Mouse (Mus musculus) lung, adult 2 months (tissue): Measurements from ENCODE around the gene Mpo. TPM values are rescaled to one million over a fixed set of nuclear protein-coding genes. Genes with fewer than 3 reads are reported as not detected.

Experiments used
- DNase-seq: peaks from one replicate; pipeline ENCODE4 v3.0.0; 2022
- H3K4me1 ChIP-seq: fragments of 200-500 bp; 2 replicates; pipeline ENCODE4 v1.6.1; 2011; ENCODE audit warnings: low read length; ENCODE audit not compliant: control insufficient read depth, insufficient read depth
- H3K4me3 ChIP-seq: fragments of 200-500 bp; replicated peaks from 2 replicates; pipeline ENCODE3; 2011; ENCODE audit warnings: low read depth, mild to moderate bottlenecking, control low read depth, low read length; ENCODE audit errors: extremely low read depth
- CTCF ChIP-seq: fragments of 200-500 bp; IDR thresholded peaks from 2 replicates; pipeline ENCODE4 v1.5.1; 2011; ENCODE audit warnings: mild to moderate bottlenecking, low read length, control low read depth; ENCODE audit not compliant: insufficient read depth
- POLR2A ChIP-seq: fragments of 200-500 bp; IDR thresholded peaks from 2 replicates; pipeline ENCODE4 v1.6.1; 2011; ENCODE audit warnings: low read depth, mild to moderate bottlenecking, control low read depth, low read length, borderline replicate concordance; ENCODE audit errors: extremely low read depth
- WGBS: fragments of 180-500 bp; shearing (Covaris S2); methylation state at CpG from one replicate; pipeline ENCODE4 v1.1.7; 2018; 5-methylcytosine and 5-hydroxymethylcytosine counted together
- polyA plus RNA-seq: library from polyadenylated mRNA; depleted of rRNA; stranded (reverse); fragments of >200 nt; gene quantifications from 2 replicates; pipeline ENCODE4 v1.2.3, GENCODE M21; 2012

Mpo gene
- polyA plus RNA-seq, 1 experiment = 0.60 TPM

- H3K4me3 ChIP-seq = peak overlapping the region; percentile 65
- no peaks in the 10 kb centered on the region for H3K4me1 ChIP-seq
- 75% methylated on average over 25 of the region's 25 CpGs for WGBS
- DNase-seq = no peak
- TF ChIP-seq POLR2A = peak; percentile 4; the same call in 1 of the 2 replicates
- no peak for TF ChIP-seq CTCF
These were observed 36.1 kb upstream of the Mpo start for GRCm38 (mm10) chr11:87757001-87757954.

DNA sequence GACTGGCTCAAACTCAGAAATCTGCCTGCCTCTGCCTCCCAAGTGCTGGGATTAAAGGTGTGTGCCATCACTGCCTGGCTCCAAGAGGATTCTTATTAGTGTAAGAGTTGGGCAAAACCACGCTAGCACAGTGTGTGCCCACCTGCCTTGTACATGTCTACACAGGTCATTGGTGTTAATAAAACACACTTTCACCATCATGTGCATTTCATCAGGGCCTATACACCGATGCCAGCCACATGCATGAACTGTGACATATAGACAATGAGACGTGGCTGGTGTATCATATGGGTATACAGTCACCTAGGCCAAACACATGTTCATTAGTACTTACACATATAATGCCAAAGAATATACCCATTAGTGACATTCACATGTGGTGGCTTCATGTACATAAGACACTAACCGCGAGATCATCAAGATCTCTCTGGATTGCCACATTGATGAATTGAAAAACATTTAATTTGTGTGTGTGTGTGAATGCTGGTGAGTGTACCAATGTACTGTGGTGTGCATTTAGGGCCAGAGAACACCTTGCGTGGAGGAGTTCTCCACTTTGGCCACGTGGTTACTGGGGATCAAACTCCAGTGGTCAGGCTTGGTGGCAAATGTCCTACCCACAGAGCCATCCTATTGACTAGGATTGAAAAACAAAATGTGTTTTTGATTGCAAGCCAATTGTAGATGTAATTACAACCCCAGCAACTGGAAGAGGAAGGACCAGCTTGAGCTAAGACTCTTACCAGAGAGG lies 35.0 kb upstream of the Mpo start:
- DNase-seq = no peak
- Histone ChIP-seq H3K4me3 (peak overlapping the region; percentile 12), H3K4me1 (no peaks in the 10 kb centered on the region)
- TF ChIP-seq POLR2A (no peak), CTCF (no peak)
- 68% methylated on average over 7 of the region's 7 CpGs for WGBS

GRCm38 (mm10) chr11:87758957-87759608 lies 34.3 kb upstream of the Mpo start:
- 53% methylated on average over 4 of the region's 4 CpGs for WGBS
- DNase-seq = no peak
- TF ChIP-seq POLR2A (no peak), CTCF (no peak)
- H3K4me1 ChIP-seq = no peaks in the 10 kb centered on the region
- H3K4me3 ChIP-seq = no peak overlapping the region

DNA sequence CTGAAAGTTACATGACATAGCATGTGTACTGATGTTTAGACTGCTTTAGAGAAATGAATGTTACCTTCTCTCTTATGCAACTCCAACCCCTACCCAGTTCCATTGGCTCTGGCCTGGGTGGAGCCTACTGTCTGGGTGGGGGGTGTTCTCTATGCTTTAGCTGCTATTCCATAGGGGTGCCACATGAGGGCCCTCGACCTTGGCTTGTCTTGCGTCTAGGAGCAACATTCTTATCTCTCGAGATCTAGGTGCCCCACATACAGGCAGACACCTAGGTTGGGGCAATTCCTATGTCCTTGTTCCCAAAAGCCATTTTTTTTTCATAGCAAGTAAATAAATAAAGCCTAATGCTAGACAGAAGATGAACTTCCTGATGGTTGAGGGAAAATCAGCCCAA lies 33.8 kb upstream of the Mpo start:
- DNase-seq = no peak
- Histone ChIP-seq H3K4me1 (no peaks in the 10 kb centered on the region), H3K4me3 (no peak overlapping the region)
- TF ChIP-seq POLR2A (peak; percentile 21; the same call in 1 of the 2 replicates), CTCF (peak; percentile 35; the same call in 1 of the 2 replicates)
- WGBS = 1% methylated on average over 3 of the region's 3 CpGs

DNA sequence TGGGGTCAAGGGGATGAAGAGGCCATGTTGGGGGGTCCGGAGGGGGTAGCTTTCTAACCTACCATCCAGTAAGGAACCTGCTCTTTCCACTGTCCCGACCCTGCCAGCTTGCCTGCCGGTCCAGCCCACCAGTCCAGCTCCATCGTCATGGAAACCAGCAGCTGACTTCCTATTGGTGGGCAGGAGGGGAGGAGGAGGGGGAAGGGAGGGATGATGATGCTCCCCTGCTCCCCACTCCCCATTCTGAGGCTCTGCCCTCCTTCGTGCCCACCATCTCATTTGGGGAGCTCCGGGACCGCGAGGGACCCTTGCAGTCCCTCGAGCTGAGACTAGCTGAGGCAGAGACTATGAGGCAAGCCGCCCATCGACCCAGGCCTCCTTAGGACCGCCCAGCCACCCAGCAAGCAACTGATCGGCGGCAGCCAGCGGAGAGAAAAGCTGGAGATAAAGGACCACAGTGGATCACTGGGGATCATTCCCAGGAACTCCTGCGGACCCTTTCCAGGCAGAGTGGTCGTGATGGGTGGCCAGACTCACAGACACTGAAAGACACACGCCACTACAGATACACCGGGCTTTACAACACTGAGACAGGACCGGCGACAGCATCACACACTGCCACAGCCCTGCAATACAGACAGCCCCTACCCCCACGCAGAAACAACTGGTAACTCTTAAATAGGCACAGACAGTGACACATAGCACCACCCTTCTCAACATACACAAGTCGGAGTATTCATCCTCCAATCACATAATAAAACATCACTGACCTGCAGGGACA lies 32.9 kb upstream of the Mpo start, which contains the start of gene Tspoap1:
TSS of gene Tspoap1 (plus strand) at position 241 of the 781 bp plus-strand sequence.
- Histone ChIP-seq H3K4me1 (no peaks in the 10 kb centered on the region), H3K4me3 (no peak within 1 kb of the TSS)
- DNase-seq = no peak
- TF ChIP-seq POLR2A = no peak
- no peak for TF ChIP-seq CTCF
- WGBS = 10% methylated on average over 23 of the region's 23 CpGs

- H3K4me3 ChIP-seq = no peak overlapping the region
- no peak for DNase-seq
- no peaks in the 10 kb centered on the region for H3K4me1 ChIP-seq
- WGBS = 62% methylated on average over 11 of the region's 11 CpGs
- TF ChIP-seq CTCF (no peak), POLR2A (no peak)
These were observed 32.1 kb upstream of the Mpo start for GRCm38 (mm10) chr11:87761181-87761721.

DNA sequence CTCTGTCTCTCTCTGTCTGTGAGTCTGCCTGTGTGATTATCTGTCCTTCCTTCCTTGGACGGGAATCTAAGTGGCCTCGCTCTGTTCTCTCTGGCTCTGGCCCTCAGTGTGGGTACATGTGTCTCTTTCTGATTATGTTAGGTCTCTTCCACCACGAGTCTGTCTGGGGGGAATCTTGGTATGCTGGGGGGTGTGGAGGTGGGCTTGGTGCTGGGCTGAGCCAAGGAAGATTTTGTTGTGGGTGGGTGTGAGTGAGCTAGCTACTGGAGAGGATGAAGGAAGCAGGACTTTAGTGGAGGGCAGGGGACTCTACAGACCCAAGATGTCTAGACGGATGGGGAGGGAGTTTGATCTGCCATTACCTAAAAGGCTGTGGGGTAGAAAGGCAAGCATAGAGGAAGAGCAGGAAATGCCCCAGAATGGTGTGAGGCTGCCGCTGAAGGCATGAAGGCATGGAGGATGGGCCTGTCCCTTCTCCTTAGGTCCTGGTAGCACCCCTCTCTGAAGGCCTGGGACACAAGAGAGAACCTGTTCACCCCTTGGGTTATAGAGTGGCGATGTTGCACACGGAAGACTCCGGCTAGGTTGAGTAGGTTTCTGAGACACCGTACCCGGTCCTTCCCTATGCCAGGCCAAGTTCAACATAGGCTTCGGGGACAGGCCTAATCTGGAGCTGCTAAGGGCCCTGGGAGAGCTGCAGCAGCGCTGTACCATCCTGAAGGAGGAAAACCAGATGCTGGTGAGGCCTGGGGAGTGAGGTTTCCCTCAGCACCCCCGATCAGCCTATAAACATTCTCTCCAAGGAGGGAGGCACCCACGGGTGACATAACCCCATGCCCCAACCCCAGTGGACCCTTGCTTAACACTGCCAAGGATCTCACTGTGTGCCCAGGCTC lies 31.3 kb upstream of the Mpo start:
- 72% methylated on average over 14 of the region's 14 CpGs for WGBS
- DNase-seq = no peak
- no peak overlapping the region for H3K4me3 ChIP-seq
- no peaks in the 10 kb centered on the region for H3K4me1 ChIP-seq
- TF ChIP-seq CTCF (no peak), POLR2A (no peak)
